Mouse (Mus musculus) kidney, embryonic 14.5 days (tissue): ENCODE measurements around the gene Oasl1. TPM values are rescaled to one million over a fixed set of nuclear protein-coding genes. Genes with fewer than 3 reads are reported as not detected.
"Not testable (repeated sequence)": the region's sequence is repeated elsewhere in the genome, so short reads cannot be mapped to it uniquely, and the experiment has no call there.

Source experiments
- ATAC-seq: fragments of 200-750 bp; cut with Nextera tagmentation; 2 replicates; pipeline ENCODE4 v1.8.0; 2017; ENCODE audit warnings: moderate number of reproducible peaks, mild to moderate bottlenecking, moderate TSS enrichment, moderate library complexity; ENCODE audit not compliant: low FRiP score, low TSS enrichment
- H3K27ac ChIP-seq: fragments of 300-500 bp; sonication (generic); 2 replicates; pipeline ENCODE4 v1.5.1; 2014; ENCODE audit warnings: low read depth, mild to moderate bottlenecking, low read length, moderate library complexity, mixed read lengths
- H3K27me3 ChIP-seq: fragments of 300-500 bp; sonication (generic); 2 replicates; pipeline ENCODE4 v1.6.1; 2014; ENCODE audit warnings: mild to moderate bottlenecking, low read length; ENCODE audit not compliant: control insufficient read depth, insufficient read depth
- H3K36me3 ChIP-seq: fragments of 300-500 bp; sonication (generic); 2 replicates; pipeline ENCODE4 v1.6.1; 2014; ENCODE audit warnings: low read length, mixed read lengths; ENCODE audit not compliant: control insufficient read depth, insufficient read depth
- H3K4me1 ChIP-seq: fragments of 300-500 bp; sonication (generic); 2 replicates; pipeline ENCODE4 v1.6.1; 2014; ENCODE audit warnings: low read length, mixed read lengths; ENCODE audit not compliant: control insufficient read depth, insufficient read depth
- H3K4me2 ChIP-seq: fragments of 300-500 bp; sonication (generic); replicated peaks from 2 replicates; pipeline ENCODE4 v1.6.1; 2014; ENCODE audit warnings: low read depth, mild to moderate bottlenecking, low read length
- H3K4me3 ChIP-seq: fragments of 300-500 bp; sonication (generic); 2 replicates; pipeline ENCODE4 v1.5.1; 2014; ENCODE audit warnings: mild to moderate bottlenecking, low read length
- H3K9ac ChIP-seq: fragments of 300-500 bp; sonication (generic); 2 replicates; pipeline ENCODE4 v1.6.1; 2014; ENCODE audit warnings: low read depth, mild to moderate bottlenecking, low read length, moderate library complexity
- H3K9me3 ChIP-seq: fragments of 300-500 bp; sonication (generic); 2 replicates; pipeline ENCODE4 v1.6.1; 2016; ENCODE audit warnings: low read length; ENCODE audit not compliant: control insufficient read depth
- WGBS: fragments of 180-500 bp; shearing (Covaris S2); extraction: QIAGEN DNeasy Blood & Tissue Kit; methylation state at CpG from one replicate; pipeline ENCODE4 v1.1.7; 2014; 5-methylcytosine and 5-hydroxymethylcytosine counted together
- polyA plus RNA-seq: library from polyadenylated mRNA; unstranded; fragments of >200 nt; fragmentation: Nextera tagmentation; extraction: Ambion mirVana; gene quantifications from 2 replicates; pipeline ENCODE4 v1.2.1, GENCODE M21; 2014

The Oasl1 gene
- polyA plus RNA-seq, 1 experiment from 2014 or later = 2.5 TPM

- no peaks in the 10 kb centered on the region for H3K4me1 ChIP-seq
- no peak for ATAC-seq
- H3K9ac ChIP-seq = no peak overlapping the region
- no peaks in the 10 kb centered on the region for H3K9me3 ChIP-seq
- 82% methylated on average over 4 of the region's 4 CpGs for WGBS
- no peak overlapping the region for H3K4me2 ChIP-seq
- no peaks in the 10 kb centered on the region for H3K36me3 ChIP-seq
- no peak overlapping the region for H3K4me3 ChIP-seq
- no peak overlapping the region for H3K27ac ChIP-seq
- H3K27me3 ChIP-seq = no peaks in the 10 kb centered on the region
Measured at GRCm38 (mm10) chr5:114916777-114917176, 6.3 kb upstream of the Oasl1 start.

GRCm38 (mm10) chr5:114917357-114917756 lies 5.7 kb upstream of the Oasl1 start:
- H3K4me1 ChIP-seq, H3K4me3 ChIP-seq, H3K27me3 ChIP-seq, H3K4me2 ChIP-seq, H3K9me3 ChIP-seq, H3K27ac ChIP-seq, H3K9ac ChIP-seq, ATAC-seq, H3K36me3 ChIP-seq: not testable (repeated sequence)
- WGBS = 88% methylated on average over 5 of the region's 5 CpGs

DNA sequence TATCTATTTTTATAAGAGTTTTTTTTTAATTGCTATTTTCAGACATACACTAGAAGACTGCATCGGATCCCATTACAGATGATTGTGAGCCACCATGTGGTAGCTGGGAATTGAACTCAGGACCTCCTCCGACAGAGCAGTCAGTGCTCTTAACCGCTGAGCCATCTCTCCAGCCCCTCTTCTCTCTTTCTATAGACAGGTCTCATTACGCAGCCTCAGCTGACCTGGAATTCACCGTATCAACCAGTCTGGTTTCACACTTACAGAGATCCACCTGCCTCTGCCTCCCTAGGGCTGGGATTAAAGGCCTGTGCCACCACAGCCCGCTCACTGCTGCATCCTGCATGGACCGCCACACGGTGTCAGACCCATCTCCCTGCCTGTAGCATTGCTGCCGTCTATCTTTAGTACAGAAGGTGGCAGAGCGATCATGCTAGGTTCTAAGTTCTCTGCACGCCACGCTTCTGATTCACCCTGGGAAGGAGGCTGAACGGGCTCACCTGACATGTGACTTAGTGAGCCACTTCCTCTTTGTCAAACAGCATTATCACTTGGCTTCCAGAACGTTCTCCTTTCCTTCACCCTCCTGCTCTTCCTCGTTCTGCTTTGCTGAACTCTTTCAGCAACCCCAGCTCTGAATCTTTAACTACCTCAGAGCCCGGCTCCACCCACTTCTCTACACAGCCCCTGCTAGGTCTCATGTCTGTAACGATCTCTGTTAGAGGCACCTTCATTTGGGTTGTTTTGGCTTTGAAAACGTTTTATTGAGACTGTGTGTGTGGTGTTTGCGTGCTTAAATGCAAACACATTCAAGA lies 1.3 kb upstream of the Oasl1 start:
- Histone ChIP-seq H3K36me3 (no peaks in the 10 kb centered on the region), H3K27ac (no peak overlapping the region)
- ATAC-seq = 0 out of 2 replicates have a peak, but pooled peaks have one; percentile 4

GRCm38 (mm10) chr5:114922366-114922731 lies 691 bp upstream of the Oasl1 start:
- Histone ChIP-seq H3K27ac (no peak overlapping the region), H3K9ac (no peak overlapping the region), H3K4me1 (peaks cover 12% of the 10 kb centered on the region), H3K27me3 (no peaks in the 10 kb centered on the region), H3K9me3 (peaks cover 4% of the 10 kb centered on the region; the same call in 1 of the 2 replicates), H3K36me3 (no peaks in the 10 kb centered on the region), H3K4me2 (no peak overlapping the region; the same call in 1 of the 2 replicates), H3K4me3 (no peak overlapping the region)
- 59% methylated on average over 10 of the region's 10 CpGs for WGBS
- ATAC-seq = no peak

More for the DNA sequence above, 1.3 kb upstream of the Oasl1 start:
- WGBS = 70% methylated on average over 19 of the region's 19 CpGs
- H3K4me1 ChIP-seq = peaks cover 12% of the 10 kb centered on the region
- no peak overlapping the region for H3K4me2 ChIP-seq
- H3K27me3 ChIP-seq = no peaks in the 10 kb centered on the region
- H3K9me3 ChIP-seq = peaks cover 4% of the 10 kb centered on the region; the same call in 1 of the 2 replicates
- H3K9ac ChIP-seq = no peak overlapping the region
- no peak overlapping the region for H3K4me3 ChIP-seq

- no peaks in the 10 kb centered on the region for H3K27me3 ChIP-seq
Measured at GRCm38 (mm10) chr5:114926153-114926684, 3.2 kb downstream of the Oasl1 start.

DNA sequence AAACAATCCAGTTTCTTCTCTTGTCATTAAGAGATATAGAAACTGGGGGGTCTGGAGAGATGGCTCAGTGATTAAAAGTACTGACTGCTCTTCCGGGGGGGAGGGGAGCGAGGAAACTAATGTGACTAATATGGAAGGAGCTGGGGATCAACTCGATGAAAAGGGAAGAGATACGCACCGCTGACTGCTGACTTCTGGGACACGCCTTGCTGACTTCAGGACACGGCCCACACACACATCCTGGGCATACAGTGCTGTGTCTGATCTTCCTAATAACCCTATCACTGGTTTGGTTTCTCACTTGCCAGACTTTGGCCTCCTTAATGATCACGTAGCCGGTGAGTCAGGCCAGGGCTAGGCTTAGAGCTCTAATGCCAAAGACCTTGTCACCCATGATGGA lies 3.7 kb downstream of the Oasl1 start:
- Histone ChIP-seq H3K9me3 (peaks cover 7% of the 10 kb centered on the region; the same call in 1 of the 2 replicates), H3K27ac (no peak overlapping the region; the same call in 1 of the 2 replicates), H3K36me3 (no peaks in the 10 kb centered on the region), H3K4me1 (peaks cover 12% of the 10 kb centered on the region), H3K9ac (no peak overlapping the region), H3K4me3 (no peak overlapping the region), H3K27me3 (no peaks in the 10 kb centered on the region), H3K4me2 (no peak overlapping the region)
- 51% methylated on average over 9 of the region's 9 CpGs for WGBS
- peak; percentile 44; the same call in 1 of the 2 replicates for ATAC-seq

More at GRCm38 (mm10) chr5:114926153-114926684, 3.2 kb downstream of the Oasl1 start:
- Histone ChIP-seq H3K36me3 (no peaks in the 10 kb centered on the region), H3K9me3 (peaks cover 4% of the 10 kb centered on the region; the same call in 1 of the 2 replicates), H3K4me2 (no peak overlapping the region), H3K4me3 (no peak overlapping the region), H3K4me1 (peaks cover 12% of the 10 kb centered on the region), H3K9ac (no peak overlapping the region), H3K27ac (no peak overlapping the region)
- 70% methylated on average over 1 of the region's 1 CpGs for WGBS
- no peak for ATAC-seq

DNA sequence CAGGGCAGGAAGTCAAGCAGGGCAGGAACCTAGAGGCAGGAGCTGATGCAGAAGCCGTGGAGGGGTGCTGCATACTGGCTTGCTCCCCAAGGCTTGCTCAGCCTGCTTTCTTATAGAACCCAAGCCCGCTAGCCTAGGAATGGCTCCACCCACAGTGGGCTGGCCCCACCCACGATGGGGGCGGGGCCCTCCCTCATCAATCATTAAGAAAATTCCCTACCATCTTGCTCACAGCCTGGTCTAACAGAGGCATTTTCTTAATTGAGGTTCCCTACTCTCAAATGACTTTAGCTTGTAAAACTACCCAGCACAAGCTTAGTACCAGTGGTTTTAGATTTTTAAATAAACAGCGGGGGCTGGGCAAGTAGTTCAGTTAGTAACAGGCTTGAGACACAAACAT lies 8.6 kb downstream of the Oasl1 start:
- H3K27me3 ChIP-seq = no peaks in the 10 kb centered on the region
- no peaks in the 10 kb centered on the region; the same call in none of the 2 replicates for H3K4me1 ChIP-seq
- no peak overlapping the region for H3K4me3 ChIP-seq
- H3K36me3 ChIP-seq = no peaks in the 10 kb centered on the region
- no peak for ATAC-seq
- 0 out of 2 replicates have a peak, but pooled peaks cover 3% of the 10 kb centered on the region for H3K9me3 ChIP-seq
- H3K4me2 ChIP-seq = no peak overlapping the region
- no peak overlapping the region for H3K27ac ChIP-seq
- 58% methylated on average over 5 of the region's 5 CpGs for WGBS
- no peak overlapping the region for H3K9ac ChIP-seq

GRCm38 (mm10) chr5:114933206-114933605 lies 10.2 kb downstream of the Oasl1 start:
- H3K4me1 ChIP-seq = no peaks in the 10 kb centered on the region
- no peak overlapping the region for H3K9ac ChIP-seq
- no peak for ATAC-seq
- no peak overlapping the region for H3K4me2 ChIP-seq
- 0 out of 2 replicates have a peak, but pooled peaks cover 3% of the 10 kb centered on the region for H3K9me3 ChIP-seq
- H3K27me3 ChIP-seq = no peaks in the 10 kb centered on the region
- WGBS = 85% methylated on average over 8 of the region's 8 CpGs
- no peak overlapping the region for H3K27ac ChIP-seq
- H3K36me3 ChIP-seq = no peaks in the 10 kb centered on the region
- no peak overlapping the region for H3K4me3 ChIP-seq

- Histone ChIP-seq H3K4me2 (no peak overlapping the region), H3K9me3 (0 out of 2 replicates have a peak, but pooled peaks cover 7% of the 10 kb centered on the region), H3K4me1 (no peaks in the 10 kb centered on the region), H3K9ac (no peak overlapping the region), H3K27ac (no peak overlapping the region), H3K4me3 (no peak overlapping the region), H3K27me3 (no peaks in the 10 kb centered on the region), H3K36me3 (no peaks in the 10 kb centered on the region)
- no peak for ATAC-seq
- 11% methylated on average over 3 of the region's 3 CpGs for WGBS
Measured at GRCm38 (mm10) chr5:114935838-114936237, 12.8 kb downstream of the Oasl1 start.
